In genomic region chr1:178319295-178320037, GRCm38 (mm10) we compare ENCODE assay signal across 1 mouse cellular context.
TF ChIP-seq lines count a peak whose summit lies in the region.

No protein-coding gene starts in this region.

TF ChIP-seq in MEL, 35 proteins besides CTCF, POLR2A, EP300 and RAD21 (continued from another document):
- TF ChIP-seq POLR2AphosphoS5 (IDR thresholded peaks at IDR 0.05; ENCODE audit: borderline replicate concordance, low read depth, low read length) (peak; percentile 30; the same call in 1 of the 2 replicates), GATA1 (IDR thresholded peaks at IDR 0.05; ENCODE audit: low read depth, low read length) (no peak)
